Mouse (Mus musculus): ENCODE measurements around the gene Lpin1.
A peak's percentile ranks its signal among the peaks of the same experiment; 100 is the strongest.

Gene Lpin1

DNA sequence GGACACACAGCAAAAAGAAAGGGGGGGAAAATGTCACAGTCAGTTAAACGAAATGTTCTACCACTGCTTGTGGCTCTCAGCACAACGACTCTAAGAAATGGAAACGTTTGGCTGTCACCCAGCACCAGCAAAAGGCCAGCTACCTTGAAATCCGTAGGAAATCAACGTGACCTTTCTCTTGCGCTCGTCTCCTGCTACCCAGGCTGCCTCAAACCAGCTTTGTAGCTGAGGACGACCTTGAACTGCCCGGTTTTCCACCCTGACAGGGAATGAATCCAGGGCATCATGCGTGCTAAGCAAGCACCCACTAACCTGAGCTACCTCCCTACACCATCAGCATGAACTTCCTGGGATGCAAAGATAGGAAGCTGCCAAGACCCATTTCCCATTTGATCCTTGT lies 39.5 kb downstream of the Lpin1 start:
- DNase-seq (ENCODE audit: low spot score in 2 of 2), result no peak

DNA sequence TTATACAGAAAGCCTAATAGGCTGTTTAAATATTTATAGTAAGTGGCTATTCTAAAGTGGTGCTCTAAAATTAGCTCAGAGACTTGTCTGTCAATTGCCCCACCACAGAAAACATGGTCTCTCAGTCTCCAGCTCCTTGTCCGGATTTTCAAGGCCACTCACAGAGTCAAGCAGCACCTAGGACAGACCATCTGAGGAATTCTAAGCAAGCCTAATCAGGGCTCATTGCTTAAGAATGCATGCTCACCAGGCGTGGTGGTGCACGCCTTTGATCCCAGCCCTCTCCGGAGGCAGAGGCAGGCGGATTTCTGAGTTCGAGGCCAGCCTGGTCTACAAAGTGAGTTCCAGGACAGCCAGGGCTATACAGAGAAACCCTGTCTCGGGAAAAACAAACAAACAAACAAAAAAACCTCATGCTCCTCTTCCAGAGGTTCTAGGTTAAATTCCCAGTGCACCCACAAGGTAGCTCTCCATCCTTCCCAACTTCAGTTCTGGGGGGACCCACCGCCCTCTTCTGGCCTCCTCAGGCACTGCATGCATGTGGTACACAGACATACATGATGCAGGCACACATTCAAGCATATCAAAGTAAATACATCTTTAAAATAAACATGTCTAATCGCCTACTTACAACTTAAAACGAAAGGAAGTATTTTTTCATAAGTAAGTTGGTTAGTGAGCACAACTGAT lies 40.2 kb downstream of the Lpin1 start:
- no peak for DNase-seq (ENCODE audit: low spot score in 2 of 2)

DNA sequence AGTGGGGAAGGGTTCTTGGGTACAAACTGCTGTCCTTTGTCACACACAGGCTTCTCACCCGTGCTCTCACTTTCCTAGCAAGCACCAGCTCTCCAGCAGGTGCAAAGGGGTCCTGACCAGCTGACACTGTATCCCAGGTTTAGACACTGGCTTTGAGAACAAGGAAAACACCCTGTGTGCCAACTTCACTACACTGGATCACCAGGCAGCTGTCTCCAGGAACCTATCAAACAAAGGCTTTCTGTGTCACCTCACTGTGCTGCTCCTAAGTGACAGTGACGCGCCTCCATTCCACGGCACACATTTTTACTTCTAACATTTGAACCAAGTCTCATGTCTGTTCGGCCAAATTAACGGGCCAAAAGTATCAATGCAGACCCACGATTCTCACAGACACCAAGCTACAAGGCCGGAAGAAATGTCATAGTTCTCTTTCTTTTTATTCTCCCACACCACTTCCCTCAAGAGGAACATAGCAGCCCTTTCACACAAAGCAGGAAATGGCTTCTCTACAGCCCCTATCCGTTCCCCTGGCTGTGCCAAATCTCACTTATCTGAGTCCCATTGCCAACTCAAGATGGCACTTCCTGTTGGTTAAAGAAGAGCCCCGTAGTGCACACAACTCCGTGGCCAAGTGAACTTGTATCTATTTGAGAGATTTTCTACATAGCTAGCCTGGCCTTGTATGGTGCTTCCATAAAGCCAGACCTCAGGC lies 41.7 kb downstream of the Lpin1 start:
- DNase-seq (ENCODE audit: low spot score in 2 of 2), result no peak

DNA sequence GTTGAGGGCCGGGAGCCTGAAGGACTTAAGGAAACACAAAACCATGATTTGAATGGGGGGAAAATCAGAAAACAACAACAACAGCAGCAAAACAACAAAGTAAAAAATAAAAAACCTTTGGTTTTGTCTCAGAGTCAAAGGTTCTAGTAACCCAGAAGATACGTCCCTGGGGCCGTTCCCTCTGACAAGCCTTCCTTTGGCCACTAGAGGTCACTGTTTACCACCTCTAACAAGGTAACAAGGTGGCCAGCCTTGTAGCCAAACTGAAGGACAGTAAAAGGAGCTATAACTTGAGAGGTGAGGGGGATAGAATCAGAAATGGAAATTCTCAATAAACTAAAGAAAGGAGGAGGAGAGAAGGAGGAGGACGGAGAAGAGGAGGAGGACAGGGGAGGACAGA lies 42.3 kb downstream of the Lpin1 start:
- DNase-seq (ENCODE audit: low spot score in 2 of 2), result no peak

DNA sequence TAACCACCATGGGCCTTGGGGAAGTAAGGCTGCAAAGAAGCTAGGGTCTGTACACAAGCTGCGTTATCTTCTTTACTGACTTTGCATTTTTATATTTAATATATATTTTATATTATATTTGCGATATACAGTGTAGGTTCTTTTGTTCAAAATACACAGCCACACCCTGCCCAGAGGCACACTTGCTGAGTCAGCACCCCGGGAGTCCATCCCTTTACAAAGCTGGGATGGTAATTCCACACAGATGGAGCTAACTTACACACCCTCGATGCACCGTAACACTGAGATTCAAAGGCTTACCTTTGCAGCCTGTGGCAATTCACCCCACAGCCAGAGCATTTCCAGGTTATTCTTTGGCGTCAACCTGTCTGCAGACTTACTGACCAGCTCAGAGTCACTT lies 42.7 kb downstream of the Lpin1 start:
- DNase-seq (ENCODE audit: low spot score in 2 of 2), result no peak

DNA sequence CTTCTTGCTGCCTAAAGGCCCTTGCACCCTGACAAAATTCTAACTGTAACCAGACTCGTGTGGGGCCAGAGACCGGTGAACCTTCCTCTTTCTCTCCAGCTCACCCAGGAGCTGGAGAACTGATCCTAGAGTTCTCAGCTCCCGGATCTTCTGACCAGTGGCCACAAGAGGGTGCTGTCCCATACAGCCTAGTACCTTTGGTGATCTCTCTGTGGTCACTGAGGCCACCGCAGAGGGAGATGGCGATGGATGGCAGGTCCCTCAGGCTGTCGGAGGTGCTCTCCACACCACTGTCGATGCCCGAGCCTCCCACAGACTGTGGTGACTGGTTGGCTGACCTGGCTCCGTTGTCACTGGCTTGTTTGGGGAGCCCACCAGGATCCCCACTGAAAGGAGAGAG lies 47.3 kb downstream of the Lpin1 start:
- DNase-seq (ENCODE audit: low spot score in 2 of 2), result no peak

DNA sequence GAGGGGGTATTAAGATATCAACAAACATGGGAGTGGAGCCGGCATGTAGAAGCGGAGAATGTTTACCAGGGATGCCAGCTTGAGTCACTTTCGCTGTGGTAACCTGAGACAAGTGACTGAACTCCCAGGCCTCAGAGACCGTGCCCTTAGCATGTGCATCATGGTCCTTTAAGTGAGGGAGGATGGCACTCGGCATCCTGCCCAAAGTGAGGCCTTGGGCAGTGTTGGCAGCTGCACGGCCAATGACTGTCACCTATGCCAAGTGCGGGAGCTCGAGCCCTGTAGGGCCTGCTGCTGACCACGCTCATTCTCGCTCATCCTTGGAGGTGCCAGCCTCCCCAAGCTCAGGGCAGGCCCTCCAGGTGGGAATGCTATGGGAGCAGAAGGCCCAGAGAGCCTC lies 48.1 kb downstream of the Lpin1 start:
- no peak for DNase-seq (ENCODE audit: low spot score in 2 of 2)

DNA sequence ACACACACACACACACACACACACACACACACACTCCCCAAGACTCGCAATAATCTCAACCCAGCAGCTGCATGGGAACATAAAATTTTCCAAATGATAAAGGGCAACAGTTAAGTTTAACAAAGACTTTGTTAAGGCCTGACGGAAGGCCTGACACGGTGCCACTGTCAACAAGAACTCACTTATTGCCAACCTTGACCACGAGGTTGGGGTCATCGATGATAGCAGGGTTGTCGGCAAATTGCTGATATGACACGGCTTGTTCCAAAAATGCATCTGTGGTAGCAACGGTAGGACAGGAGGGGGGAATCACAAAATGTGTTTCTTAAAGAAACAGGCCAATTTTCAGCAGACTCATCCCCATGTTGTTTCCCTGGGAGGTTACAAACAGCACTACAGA lies 48.6 kb downstream of the Lpin1 start:
- no peak for DNase-seq (ENCODE audit: low spot score in 2 of 2)

DNA sequence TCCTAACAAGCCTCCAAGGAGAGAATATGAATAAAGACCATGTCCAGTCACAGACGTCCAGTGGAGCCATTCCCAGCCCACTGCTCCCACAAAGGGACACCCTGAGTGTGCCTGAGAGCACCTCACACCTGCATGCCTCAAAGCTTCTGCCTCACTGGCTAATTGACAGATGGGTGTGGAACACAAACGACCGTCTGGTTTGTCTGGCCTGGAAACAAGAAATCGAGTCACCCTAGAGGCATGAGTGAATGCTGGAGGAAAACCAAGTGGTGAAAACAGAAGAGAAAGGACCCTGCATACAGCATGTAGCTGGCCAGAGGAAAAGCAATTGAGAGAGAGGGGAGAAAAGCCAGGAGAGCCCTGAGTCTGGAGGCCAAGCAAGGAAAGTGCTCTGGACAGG lies 53.5 kb downstream of the Lpin1 start:
- no peak for DNase-seq (ENCODE audit: low spot score in 2 of 2)

DNA sequence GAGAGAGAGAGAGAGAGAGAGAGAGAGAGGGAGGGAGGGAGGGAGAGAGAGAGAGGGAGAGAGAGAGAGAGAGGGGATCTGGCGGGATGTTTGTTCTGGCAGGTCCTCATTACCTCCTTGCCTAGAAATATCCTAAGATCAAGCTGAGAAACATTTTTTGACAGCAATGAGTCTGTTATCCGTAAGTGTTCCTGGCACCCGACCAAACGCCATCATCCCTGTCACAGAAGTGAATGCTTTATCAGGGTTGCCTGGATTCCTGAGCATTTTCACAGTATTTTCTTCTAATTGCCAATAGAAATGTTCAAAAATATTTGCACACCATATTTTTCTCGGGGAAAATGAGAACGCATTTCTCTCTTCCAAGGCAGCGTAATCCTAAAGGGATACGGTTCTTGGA lies 56.6 kb downstream of the Lpin1 start:
- DNase-seq (ENCODE audit: low spot score in 2 of 2), result no peak

DNA sequence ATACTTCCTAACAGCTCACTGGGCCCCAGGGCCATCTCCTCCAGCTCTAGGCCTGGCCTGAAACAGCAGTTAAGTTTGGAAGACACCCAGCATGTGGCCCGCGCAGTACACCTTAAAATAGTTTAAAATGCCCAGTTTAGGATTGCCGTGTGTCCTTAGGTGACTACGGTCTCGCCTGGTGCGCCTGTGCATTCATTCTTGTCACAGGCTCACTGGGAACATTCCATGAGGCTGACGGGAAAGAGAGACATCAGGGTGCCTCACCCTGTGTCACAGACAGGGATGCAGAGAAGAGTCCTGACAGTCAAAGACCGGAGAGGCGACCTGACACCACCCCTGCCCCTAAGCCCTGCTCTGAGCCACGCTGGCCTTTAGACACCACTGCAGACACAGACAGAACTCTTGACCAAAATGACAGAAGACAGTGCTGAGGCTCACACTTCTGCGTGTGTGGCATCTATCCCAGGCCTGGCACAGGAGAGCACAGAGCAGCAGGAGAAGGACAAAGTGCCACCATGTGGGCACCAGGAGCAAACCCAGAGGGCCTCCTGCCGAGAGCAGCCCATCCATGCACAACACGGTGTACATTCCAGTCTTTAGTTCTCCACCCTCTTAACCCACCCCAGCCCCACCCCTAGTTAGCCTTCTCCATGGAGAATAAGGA lies 58.5 kb downstream of the Lpin1 start:
- DNase-seq (ENCODE audit: low spot score in 2 of 2), result no peak

DNA sequence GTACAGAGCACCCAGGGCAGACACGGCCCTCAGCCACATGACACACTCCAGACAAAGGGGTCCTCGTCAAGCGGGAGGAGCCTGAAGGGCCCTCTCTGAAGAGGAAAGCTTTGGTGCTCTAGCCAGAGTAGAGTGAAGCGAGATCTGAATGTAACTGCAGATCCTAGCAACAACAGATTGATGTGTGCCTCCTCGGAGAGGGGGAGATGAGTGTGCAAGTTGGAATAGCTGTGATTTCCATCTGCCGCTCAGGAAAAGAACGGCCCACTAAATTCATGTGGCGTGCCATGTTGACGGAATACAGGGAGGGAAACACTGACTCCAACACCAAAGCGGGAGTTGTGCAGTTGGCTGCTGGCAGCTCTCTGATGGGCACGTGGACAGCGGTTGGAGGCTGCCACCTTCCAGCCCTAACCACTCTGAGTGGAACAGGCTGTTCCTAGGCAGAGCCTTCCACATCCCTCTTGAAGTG lies 59.7 kb downstream of the Lpin1 start:
- DNase-seq (ENCODE audit: low spot score in 2 of 2), result peak in 1 of 2 experiments; percentile 30

DNA sequence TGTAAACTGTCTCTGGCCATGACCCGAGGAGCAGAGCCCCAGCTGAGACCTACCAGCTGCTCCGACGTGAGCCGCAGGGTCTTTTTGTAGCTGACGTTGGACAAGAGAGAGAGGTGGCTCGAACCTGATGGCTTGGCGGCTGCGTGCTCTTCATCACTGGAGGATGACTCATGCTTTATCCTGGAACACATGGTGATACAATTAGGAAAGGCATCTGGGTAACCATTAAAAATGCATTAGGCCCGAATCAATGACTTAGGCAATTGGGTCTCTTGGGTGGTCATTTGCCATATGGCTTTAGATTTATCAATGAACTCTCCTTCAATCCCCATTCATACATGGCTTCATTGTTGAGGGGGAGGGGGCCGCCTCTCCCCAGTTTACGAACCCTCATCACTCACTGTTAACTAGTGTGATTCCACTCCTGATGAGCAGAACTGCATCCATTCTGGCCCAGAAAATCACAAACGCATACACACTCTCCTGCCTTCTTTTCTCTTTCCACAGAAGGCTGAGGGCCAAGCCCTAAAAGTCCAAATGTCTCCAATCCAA lies 61.9 kb downstream of the Lpin1 start:
- no peak for DNase-seq (ENCODE audit: low spot score in 2 of 2)

DNA sequence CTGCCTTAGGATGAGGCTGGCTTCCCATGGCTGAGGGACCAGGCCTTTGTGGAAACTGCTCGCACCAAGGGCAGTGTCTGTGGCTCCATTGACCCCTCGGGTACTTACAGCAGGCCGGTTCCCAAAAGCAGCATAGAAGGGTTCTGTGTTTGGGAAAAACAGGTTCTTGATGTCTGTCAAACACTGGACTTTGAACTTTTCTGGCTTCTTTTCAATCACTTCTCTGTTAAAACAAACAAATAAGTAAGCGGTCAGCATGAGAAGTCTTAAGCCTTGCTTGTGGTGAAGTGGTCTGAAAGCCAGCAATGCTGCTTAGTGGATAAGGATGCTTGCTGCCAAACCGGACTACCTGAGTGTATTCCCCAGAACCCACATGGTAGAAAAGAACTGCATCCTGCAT lies 69.2 kb downstream of the Lpin1 start:
- DNase-seq (ENCODE audit: low spot score in 2 of 2), result no peak

DNA sequence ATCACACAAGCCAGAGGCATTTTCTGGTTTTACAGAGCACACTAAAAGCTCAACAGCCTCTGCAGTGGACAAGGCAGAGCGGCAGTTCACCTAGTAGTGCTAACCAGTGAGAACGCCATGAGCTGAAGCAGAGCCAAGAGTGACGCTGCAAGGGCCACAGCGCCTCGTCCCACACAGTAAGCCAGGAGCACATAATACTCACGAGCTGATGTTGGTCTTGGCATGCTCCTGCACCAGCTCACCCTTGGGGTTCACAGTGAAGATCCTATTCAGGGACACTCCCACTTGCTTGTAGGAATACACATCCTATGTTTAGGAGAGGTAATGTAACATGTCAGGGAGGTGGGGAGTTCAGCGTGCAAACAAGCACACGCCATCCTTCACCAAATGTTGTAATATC lies 70.1 kb downstream of the Lpin1 start:
- no peak for DNase-seq (ENCODE audit: low spot score in 2 of 2)

DNA sequence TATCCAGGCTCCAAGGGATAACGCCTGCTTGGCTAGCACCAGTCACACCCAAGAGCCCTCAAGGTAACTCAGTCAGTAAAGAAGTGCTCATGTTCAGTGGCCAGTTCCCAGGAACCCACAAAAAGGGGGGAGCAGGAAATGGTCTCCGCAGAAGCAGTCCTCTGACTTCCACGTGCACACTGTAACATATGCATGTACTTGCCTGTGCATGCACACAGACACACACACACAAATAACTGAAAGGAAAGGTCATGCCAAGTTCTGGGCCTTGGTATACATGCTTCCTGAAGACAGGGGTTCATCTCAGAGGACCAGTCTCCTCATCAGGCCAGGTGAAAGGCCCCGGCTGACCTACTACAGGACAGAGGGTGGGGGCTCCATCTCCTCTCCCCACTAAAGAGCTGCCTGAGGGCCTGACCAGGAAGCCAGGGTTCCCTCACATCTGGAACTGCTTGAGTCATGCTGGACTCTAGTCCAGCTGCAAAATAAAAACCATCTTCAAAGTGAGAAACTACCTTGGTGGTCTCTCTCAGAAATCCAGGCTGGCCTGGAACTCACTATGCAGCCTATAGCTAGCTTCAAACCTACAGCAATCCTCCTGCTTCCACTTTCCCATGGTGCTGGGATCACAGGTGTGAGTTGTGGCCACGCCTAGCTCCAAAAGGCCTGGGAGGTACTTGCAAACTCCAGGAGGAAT lies 70.7 kb downstream of the Lpin1 start:
- DNase-seq (ENCODE audit: low spot score in 2 of 2), result no peak

DNA sequence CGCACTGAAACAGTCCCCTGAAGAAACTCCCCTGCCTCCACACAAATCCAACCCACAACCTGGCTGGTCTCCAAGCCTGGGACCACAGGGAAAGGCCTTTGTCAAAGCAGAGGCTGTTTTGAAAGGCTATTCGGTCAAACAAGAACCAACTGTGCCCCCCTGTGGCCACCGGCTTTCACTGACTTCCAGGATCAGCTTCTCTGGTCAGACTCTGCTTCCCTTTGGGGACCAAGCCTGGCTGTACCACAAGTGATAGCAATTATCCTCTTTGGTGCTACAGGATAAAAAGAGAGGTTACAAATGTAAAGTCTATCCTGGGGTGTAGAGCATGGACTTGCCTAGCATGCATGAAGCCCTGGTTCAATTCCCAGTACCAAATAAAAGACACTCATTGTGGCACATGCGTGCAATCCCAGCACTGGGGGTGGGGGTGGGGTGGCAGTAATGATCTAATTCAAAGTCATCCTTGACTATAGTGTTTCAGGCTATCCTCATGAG lies 77.4 kb downstream of the Lpin1 start:
- peak; percentile 79 to 83 for DNase-seq (ENCODE audit: low spot score in 2 of 2)

DNA sequence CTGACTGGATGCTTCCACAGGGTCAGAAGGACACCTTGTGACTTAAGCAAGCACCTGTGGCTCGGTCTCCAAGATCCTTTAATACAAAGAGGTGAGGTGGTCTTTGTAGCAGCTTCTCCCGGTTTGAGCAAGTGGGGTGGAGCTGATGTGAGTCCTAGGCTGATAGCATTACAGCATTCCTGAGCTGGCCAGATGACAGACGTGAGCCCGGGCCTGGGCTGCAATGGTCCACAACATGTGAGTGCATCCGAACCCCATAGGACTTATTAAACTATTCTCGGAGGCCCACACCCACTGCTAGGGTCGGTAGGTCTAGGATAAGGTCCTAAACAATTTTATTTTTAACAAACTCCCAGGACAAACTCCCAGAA lies 77.9 kb downstream of the Lpin1 start:
- DNase-seq (ENCODE audit: low spot score in 2 of 2), result no peak

DNA sequence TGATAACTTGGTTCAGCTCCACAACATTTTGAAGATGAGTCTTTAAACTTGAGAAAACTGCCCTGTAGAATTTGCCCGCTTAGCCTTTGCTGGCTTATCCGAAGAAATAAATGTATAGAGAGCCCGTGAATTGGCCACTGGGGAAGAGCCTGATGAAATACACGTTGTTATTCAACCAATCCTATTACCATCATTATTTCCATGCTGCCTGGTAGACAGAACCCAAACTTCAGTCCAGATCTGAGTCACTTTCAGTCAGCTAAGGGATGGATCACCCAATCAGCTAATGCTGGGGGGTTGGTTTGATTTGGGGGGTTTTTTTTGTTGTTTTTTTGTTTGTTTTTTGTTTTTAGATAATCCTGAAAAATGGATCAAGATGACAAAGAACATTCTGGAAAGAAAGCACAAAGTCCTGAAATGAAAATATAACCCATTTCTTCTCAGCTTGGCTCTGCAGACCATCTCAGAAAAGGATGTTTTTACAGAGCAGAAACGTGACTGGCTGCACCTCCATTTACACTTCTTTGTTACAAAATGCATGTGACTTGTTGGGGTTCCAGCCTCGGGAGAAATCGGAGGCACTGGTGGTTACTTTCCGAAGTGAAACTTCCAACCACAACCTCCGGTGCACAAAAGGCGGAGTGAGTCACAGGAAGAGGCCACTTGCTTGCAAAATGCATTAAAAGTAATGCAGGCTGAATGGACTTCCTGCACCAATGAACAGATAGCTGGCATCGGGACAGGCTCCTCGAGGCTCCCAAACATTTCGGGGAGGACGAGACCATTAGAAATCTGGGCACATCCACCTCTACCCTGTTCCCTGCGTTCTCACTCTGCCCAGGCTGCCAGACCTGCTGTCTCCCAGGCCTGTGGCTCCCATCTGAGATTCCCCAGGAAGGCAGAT lies 78.6 kb downstream of the Lpin1 start:
- DNase-seq (ENCODE audit: low spot score in 2 of 2), result no peak

DNA sequence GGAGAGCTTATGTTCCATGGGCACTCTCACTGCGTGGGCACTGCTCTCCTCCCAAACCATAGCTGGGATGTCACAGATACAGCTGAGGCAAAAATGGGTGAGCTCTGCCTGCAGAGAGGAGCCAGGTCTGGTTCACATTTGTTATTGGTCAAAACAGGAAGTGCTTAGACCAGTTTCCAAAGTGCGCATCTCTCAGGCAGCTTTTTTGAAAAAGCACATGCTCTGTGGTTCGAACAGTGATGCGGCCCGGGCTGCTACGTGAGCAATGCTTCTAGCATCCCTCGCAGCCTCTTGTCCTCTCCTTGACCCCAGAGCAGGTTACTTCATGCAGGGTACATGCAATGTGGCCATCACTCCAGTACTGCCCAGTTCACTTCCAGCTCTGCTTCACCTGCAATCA lies 82.1 kb downstream of the Lpin1 start:
- no peak for DNase-seq (ENCODE audit: low spot score in 2 of 2)

DNA sequence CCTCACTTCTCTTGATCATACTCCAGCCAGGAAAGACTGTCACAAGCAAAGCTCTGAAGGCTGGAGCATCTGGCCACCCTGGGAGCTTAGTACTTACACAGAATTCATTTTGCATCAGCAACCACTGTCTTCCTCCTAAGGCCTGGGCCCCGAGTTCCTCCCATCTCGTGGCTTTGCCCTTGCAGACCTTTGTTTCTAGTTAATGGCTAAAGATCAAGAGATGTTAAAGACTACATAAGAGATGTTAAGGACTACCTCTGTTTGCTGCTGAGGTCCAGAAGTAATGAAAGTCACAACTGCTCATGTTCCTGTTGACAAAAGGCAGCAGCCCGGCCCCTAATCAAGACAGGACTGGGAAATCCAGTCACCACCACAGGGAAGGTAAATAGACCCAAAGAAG lies 82.8 kb downstream of the Lpin1 start:
- no peak for DNase-seq (ENCODE audit: low spot score in 2 of 2)
